Mouse (Mus musculus) embryonic fibroblast, embryonic 13.5 days (primary cell): ENCODE measurements around the gene Snrnp40.

Source experiments
- CTCF ChIP-seq: IDR thresholded peaks from 2 replicates; pipeline ENCODE4 v1.5.1; 2011; ENCODE audit warnings: mild to moderate bottlenecking, control low read depth, low read length, moderate library complexity, borderline replicate concordance; ENCODE audit not compliant: insufficient read depth
- POLR2A ChIP-seq: IDR thresholded peaks from 2 replicates; pipeline ENCODE4 v1.6.1; 2011; ENCODE audit warnings: low read depth, mild to moderate bottlenecking, control low read depth, low read length, moderate library complexity

- TF ChIP-seq CTCF: no peak
- TF ChIP-seq POLR2A: no peak
Measured at GRCm38 (mm10) chr4:130313552-130313951, 46.4 kb upstream of the Snrnp40 start.
